Mouse (Mus musculus) cerebellum, adult 2 months (tissue): ENCODE results near the gene Mmgt2.

Source experiments
- CTCF ChIP-seq: fragments of 200-500 bp; IDR thresholded peaks from 2 replicates; pipeline ENCODE4 v1.5.1; 2011; ENCODE audit warnings: low read depth, mild to moderate bottlenecking, control low read depth, low read length, moderate library complexity, borderline replicate concordance; ENCODE audit not compliant: insufficient read depth
- POLR2A ChIP-seq: fragments of 200-500 bp; IDR thresholded peaks from 2 replicates; pipeline ENCODE4 v1.6.1; 2011; ENCODE audit warnings: low read length, control low read depth, borderline replicate concordance; ENCODE audit not compliant: insufficient read depth

GRCm38 (mm10) chr11:62646495-62646843, 2.0 kb upstream of the Mmgt2 start:
- TF ChIP-seq POLR2A (no peak), CTCF (no peak)
